Mouse (Mus musculus) stomach, embryonic 16.5 days (tissue): ENCODE data around the gene G3bp1. TPM values are rescaled to one million over a fixed set of nuclear protein-coding genes. Genes with fewer than 3 reads are reported as not detected.

Experiments used
- ATAC-seq: fragments of 200-750 bp; cut with Nextera tagmentation; 2 replicates; pipeline ENCODE4 v1.8.0; 2017; ENCODE audit warnings: moderate number of reproducible peaks, moderate TSS enrichment; ENCODE audit not compliant: insufficient read depth, low FRiP score
- H3K27ac ChIP-seq: fragments of 300-500 bp; sonication (generic); 2 replicates; pipeline ENCODE4 v1.5.1; 2014; ENCODE audit warnings: low read length
- H3K27me3 ChIP-seq: fragments of 300-500 bp; sonication (generic); 2 replicates; pipeline ENCODE4 v1.6.1; 2014; ENCODE audit warnings: low read length, control low read depth, mixed read lengths; ENCODE audit not compliant: control insufficient read depth, insufficient read depth
- H3K36me3 ChIP-seq: fragments of 300-500 bp; sonication (generic); 2 replicates; pipeline ENCODE4 v1.6.1; 2014; ENCODE audit warnings: low read length; ENCODE audit not compliant: control insufficient read depth, insufficient read depth
- H3K4me1 ChIP-seq: fragments of 300-500 bp; sonication (generic); 2 replicates; pipeline ENCODE4 v1.6.1; 2014; ENCODE audit warnings: low read length, control low read depth, mixed read lengths; ENCODE audit not compliant: control insufficient read depth, insufficient read depth
- H3K4me2 ChIP-seq: fragments of 300-500 bp; sonication (generic); 2 replicates; pipeline ENCODE4 v1.6.1; 2014; ENCODE audit warnings: low read depth, low read length, mixed read lengths
- H3K4me3 ChIP-seq: fragments of 300-500 bp; sonication (generic); replicated peaks from 2 replicates; pipeline ENCODE4 v1.5.1; 2014; ENCODE audit warnings: mild to moderate bottlenecking, low read length
- H3K9ac ChIP-seq: fragments of 300-500 bp; sonication (generic); 2 replicates; pipeline ENCODE4 v1.6.1; 2014; ENCODE audit warnings: low read length
- H3K9me3 ChIP-seq: fragments of 300-500 bp; sonication (generic); replicated peaks from 2 replicates; pipeline ENCODE4 v1.6.1; 2016; ENCODE audit warnings: low read length, control low read depth; ENCODE audit not compliant: control insufficient read depth
- WGBS: fragments of 180-500 bp; shearing (Covaris S2); extraction: QIAGEN DNeasy Blood & Tissue Kit; methylation state at CpG from one replicate; pipeline ENCODE4 v1.1.7; 2014; 5-methylcytosine and 5-hydroxymethylcytosine counted together
- polyA plus RNA-seq: library from polyadenylated mRNA; unstranded; fragments of >200 nt; fragmentation: Nextera tagmentation; extraction: Ambion mirVana; gene quantifications from 2 replicates; pipeline ENCODE4 v1.2.1, GENCODE M21; 2015

The G3bp1 gene
- polyA plus RNA-seq, 1 experiment from 2014 or later = 142 TPM

GRCm38 (mm10) chr11:55438031-55438430 is 31.5 kb upstream of the G3bp1 start:
- no peak overlapping the region for H3K27ac ChIP-seq
- 0 out of 2 replicates have a peak, but pooled peaks cover 2% of the 10 kb centered on the region for H3K4me1 ChIP-seq
- no peaks in the 10 kb centered on the region for H3K27me3 ChIP-seq
- H3K4me2 ChIP-seq = no peak overlapping the region
- H3K36me3 ChIP-seq = no peaks in the 10 kb centered on the region
- H3K9ac ChIP-seq = peak overlapping the region; percentile 22; the same call in 1 of the 2 replicates
- WGBS = 40% methylated on average over 4 of the region's 4 CpGs
- no peaks in the 10 kb centered on the region for H3K9me3 ChIP-seq
- no peak overlapping the region for H3K4me3 ChIP-seq
- no peak for ATAC-seq

- Histone ChIP-seq H3K9me3 (no peaks in the 10 kb centered on the region), H3K4me1 (no peaks in the 10 kb centered on the region), H3K36me3 (no peaks in the 10 kb centered on the region), H3K4me2 (no peak overlapping the region), H3K4me3 (no peak overlapping the region), H3K27me3 (no peaks in the 10 kb centered on the region), H3K9ac (no peak overlapping the region), H3K27ac (no peak overlapping the region)
- 67% methylated on average over 5 of the region's 5 CpGs for WGBS
- no peak for ATAC-seq
These were observed 29.8 kb upstream of the G3bp1 start for GRCm38 (mm10) chr11:55439718-55440117.

DNA sequence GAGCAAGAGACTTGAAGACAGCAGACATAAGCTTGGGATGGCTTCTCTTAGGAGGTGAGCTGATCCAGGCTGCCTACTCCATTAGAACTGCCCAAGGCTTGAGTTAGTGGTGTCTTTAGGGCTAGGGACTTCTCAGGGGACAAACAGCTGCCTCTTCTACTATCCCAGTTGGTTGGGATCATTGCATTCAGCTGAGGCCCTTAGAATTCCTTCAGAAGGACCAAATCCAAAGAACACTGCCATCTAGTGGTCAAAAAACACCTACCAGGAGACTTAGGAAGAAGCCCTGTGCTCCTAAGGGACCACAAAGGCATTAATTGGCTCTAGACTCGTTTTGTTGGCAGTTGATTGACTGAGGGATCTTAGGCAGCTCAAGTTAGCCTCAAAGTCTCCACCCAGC is 24.7 kb upstream of the G3bp1 start:
- Histone ChIP-seq H3K4me3 (no peak overlapping the region), H3K27ac (0 out of 2 replicates have a peak overlapping the region, but pooled peaks have one; percentile 9), H3K4me1 (peaks cover 3% of the 10 kb centered on the region; the same call in 1 of the 2 replicates), H3K27me3 (no peaks in the 10 kb centered on the region), H3K9me3 (no peaks in the 10 kb centered on the region), H3K36me3 (peaks cover 4% of the 10 kb centered on the region; the same call in 1 of the 2 replicates), H3K4me2 (no peak overlapping the region), H3K9ac (no peak overlapping the region)
- 0 out of 2 replicates have a peak, but pooled peaks have one; percentile 30 for ATAC-seq
- 0% methylated on average over 1 of the region's 1 CpGs for WGBS

DNA sequence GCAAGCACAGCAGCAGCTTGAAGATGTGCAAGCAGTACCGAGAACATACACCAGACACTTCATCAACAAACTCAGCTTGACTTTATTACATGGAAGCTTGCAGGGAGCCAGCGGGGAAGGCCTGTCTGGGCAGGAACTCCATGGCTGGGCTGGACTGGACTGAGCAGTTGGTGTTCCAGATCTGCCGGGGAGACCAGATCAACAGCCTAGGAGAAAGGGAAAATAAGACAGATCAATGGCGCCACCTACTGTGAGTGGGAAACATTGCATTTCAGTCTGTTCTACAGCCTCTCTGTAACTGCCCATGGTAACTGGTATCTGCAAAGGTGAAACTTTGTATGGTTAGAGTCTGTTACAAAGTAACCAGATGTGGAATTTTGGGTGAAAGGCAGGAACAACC is 22.9 kb upstream of the G3bp1 start:
- H3K27ac ChIP-seq = peak overlapping the region; percentile 76
- H3K4me1 ChIP-seq = peaks cover 3% of the 10 kb centered on the region; the same call in 1 of the 2 replicates
- no peak overlapping the region for H3K4me2 ChIP-seq
- ATAC-seq = peak; percentile 84
- H3K27me3 ChIP-seq = no peaks in the 10 kb centered on the region
- WGBS = 12% methylated on average over 4 of the region's 4 CpGs
- H3K36me3 ChIP-seq = peaks cover 4% of the 10 kb centered on the region; the same call in 1 of the 2 replicates
- H3K9me3 ChIP-seq = no peaks in the 10 kb centered on the region
- H3K4me3 ChIP-seq = no peak overlapping the region
- no peak overlapping the region for H3K9ac ChIP-seq

- peak overlapping the region; percentile 25; the same call in 1 of the 2 replicates for H3K27ac ChIP-seq
- H3K4me1 ChIP-seq = peaks cover 3% of the 10 kb centered on the region; the same call in 1 of the 2 replicates
- 76% methylated on average over 7 of the region's 7 CpGs for WGBS
- no peak overlapping the region for H3K4me2 ChIP-seq
- no peak overlapping the region for H3K4me3 ChIP-seq
- ATAC-seq = no peak
- peaks cover 4% of the 10 kb centered on the region; the same call in 1 of the 2 replicates for H3K36me3 ChIP-seq
- no peaks in the 10 kb centered on the region for H3K27me3 ChIP-seq
- H3K9ac ChIP-seq = no peak overlapping the region
- no peaks in the 10 kb centered on the region for H3K9me3 ChIP-seq
These were observed 20.0 kb upstream of the G3bp1 start for GRCm38 (mm10) chr11:55449531-55449930.

DNA sequence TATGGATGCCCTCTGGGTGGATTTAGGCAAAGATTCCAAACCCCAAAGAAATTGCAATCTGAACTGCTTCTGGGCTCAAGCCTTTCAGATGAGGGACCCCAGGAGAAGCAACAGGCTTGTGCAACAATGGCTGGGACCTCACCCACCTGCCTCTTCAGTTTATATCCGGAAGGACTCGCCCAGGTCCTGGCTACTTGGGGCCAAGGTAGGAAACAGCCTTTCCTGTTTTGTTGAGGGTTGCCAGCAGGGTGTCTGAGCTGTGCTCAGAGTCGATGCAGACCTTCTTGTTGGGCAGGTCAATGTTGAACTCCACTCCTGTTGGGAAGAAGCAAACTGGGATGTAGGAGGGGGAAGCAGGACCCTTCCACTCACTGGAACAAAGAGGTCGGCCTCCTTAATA is 19.2 kb upstream of the G3bp1 start:
- ATAC-seq = no peak

DNA sequence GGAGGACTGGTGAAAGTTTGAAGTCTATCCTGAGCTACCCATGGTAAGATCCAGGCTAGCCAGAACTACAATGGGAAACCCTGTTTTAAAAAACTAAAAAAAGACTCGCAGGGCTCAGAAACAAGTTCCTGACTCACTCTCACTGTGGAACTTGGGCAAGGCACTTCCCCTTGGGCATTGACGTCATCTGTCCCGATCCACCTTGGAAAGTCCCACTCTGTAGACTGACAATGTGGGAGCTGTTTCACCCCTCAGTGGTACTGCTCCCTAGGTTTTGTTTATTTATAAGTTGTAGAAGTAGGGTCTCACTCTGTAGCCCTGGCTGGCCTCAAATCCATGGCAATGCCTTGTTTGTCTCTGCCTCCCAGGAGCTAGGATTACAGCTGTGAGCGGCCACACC is 15.8 kb upstream of the G3bp1 start:
- Histone ChIP-seq H3K27me3 (no peaks in the 10 kb centered on the region), H3K27ac (no peak overlapping the region), H3K4me2 (no peak overlapping the region), H3K4me3 (no peak overlapping the region), H3K9ac (no peak overlapping the region), H3K4me1 (peaks cover 4% of the 10 kb centered on the region), H3K36me3 (no peaks in the 10 kb centered on the region), H3K9me3 (no peaks in the 10 kb centered on the region)
- 94% methylated on average over 4 of the region's 4 CpGs for WGBS
- no peak for ATAC-seq

More for the DNA sequence above, 19.2 kb upstream of the G3bp1 start:
- H3K36me3 ChIP-seq = peaks cover 4% of the 10 kb centered on the region; the same call in 1 of the 2 replicates
- WGBS = 73% methylated on average over 4 of the region's 4 CpGs
- no peaks in the 10 kb centered on the region for H3K27me3 ChIP-seq
- no peak overlapping the region for H3K27ac ChIP-seq
- H3K9me3 ChIP-seq = no peaks in the 10 kb centered on the region
- no peak overlapping the region for H3K9ac ChIP-seq
- no peak overlapping the region for H3K4me3 ChIP-seq
- peaks cover 3% of the 10 kb centered on the region; the same call in 1 of the 2 replicates for H3K4me1 ChIP-seq
- no peak overlapping the region for H3K4me2 ChIP-seq

- Histone ChIP-seq H3K9ac (no peak overlapping the region), H3K27me3 (no peaks in the 10 kb centered on the region), H3K4me1 (peaks cover 12% of the 10 kb centered on the region), H3K4me3 (no peak overlapping the region), H3K4me2 (no peak overlapping the region), H3K36me3 (no peaks in the 10 kb centered on the region), H3K27ac (no peak overlapping the region), H3K9me3 (no peaks in the 10 kb centered on the region)
- WGBS = 51% methylated on average over 2 of the region's 2 CpGs
- ATAC-seq = peak; percentile 27; the same call in 1 of the 2 replicates
These were observed 14.3 kb upstream of the G3bp1 start for GRCm38 (mm10) chr11:55455166-55455565.

DNA sequence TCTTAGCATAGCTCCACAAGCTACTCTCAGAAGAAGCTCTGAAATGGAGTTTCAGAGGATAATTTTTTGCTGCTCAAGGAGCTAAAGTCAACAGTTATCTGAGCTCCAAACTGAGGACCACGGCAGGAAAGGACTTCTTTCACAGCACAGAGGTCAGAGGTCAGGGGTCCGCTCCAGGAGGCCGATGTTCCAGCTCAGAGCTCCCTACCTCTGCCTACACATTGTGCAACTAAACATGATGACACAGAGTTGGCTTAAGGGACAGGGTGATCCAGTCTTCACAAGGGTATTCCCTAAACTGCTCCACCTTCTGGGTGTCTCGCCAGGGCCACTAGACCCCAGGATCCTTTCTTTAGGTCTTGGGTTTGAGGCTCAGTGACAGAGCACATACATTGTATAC is 11.0 kb upstream of the G3bp1 start:
- Histone ChIP-seq H3K36me3 (no peaks in the 10 kb centered on the region), H3K9ac (no peak overlapping the region), H3K4me3 (no peak overlapping the region), H3K9me3 (no peaks in the 10 kb centered on the region), H3K4me2 (no peak overlapping the region), H3K27ac (no peak overlapping the region), H3K27me3 (no peaks in the 10 kb centered on the region), H3K4me1 (peaks cover 17% of the 10 kb centered on the region)
- ATAC-seq = no peak
- 49% methylated on average over 4 of the region's 4 CpGs for WGBS
